Mouse (Mus musculus) cerebral cortex, adult 2 months (tissue): ENCODE measurements around the gene Fank1.

Source experiments
- WGBS: fragments of 180-500 bp; shearing (Covaris S2); methylation state at CpG from one replicate; pipeline ENCODE4 v1.1.7; 2018; 5-methylcytosine and 5-hydroxymethylcytosine counted together

The Fank1 gene

GRCm38 (mm10) chr7:133776626-133776996, at the start of gene Fank1:
Fank1 (plus strand) TSS chr7:133776861.
- WGBS: under 1% methylated on average over 45 of the region's 45 CpGs

- 92% methylated on average over 6 of the region's 6 CpGs for WGBS
These were observed 49.6 kb upstream of the Fank1 start for GRCm38 (mm10) chr7:133727027-133727426.

GRCm38 (mm10) chr7:133729351-133729750, 47.3 kb upstream of the Fank1 start:
- 84% methylated on average over 5 of the region's 5 CpGs for WGBS

- 77% methylated on average over 11 of the region's 11 CpGs for WGBS
These were observed 46.1 kb upstream of the Fank1 start for GRCm38 (mm10) chr7:133730324-133731191.

- WGBS: 52% methylated on average over 4 of the region's 4 CpGs
These were observed 44.6 kb upstream of the Fank1 start for GRCm38 (mm10) chr7:133731971-133732645.

- 77% methylated on average over 7 of the region's 7 CpGs for WGBS
These were observed 36.1 kb upstream of the Fank1 start for GRCm38 (mm10) chr7:133740558-133740957.

GRCm38 (mm10) chr7:133742530-133743325, 33.9 kb upstream of the Fank1 start:
- 74% methylated on average over 12 of the region's 12 CpGs for WGBS

- WGBS: 49% methylated on average over 4 of the region's 4 CpGs
These were observed 33.0 kb upstream of the Fank1 start for GRCm38 (mm10) chr7:133743611-133744010.

- WGBS: 42% methylated on average over 1 of the region's 1 CpGs
These were observed 32.5 kb upstream of the Fank1 start for GRCm38 (mm10) chr7:133744209-133744608.

GRCm38 (mm10) chr7:133744701-133745100, 32.0 kb upstream of the Fank1 start:
- WGBS: 11% methylated on average over 4 of the region's 4 CpGs

GRCm38 (mm10) chr7:133747372-133747771, 29.3 kb upstream of the Fank1 start:
- 88% methylated on average over 8 of the region's 8 CpGs for WGBS

- WGBS: 51% methylated on average over 14 of the region's 14 CpGs
These were observed 27.9 kb upstream of the Fank1 start for GRCm38 (mm10) chr7:133748753-133749152.

- WGBS: 72% methylated on average over 5 of the region's 5 CpGs
These were observed 26.0 kb upstream of the Fank1 start for GRCm38 (mm10) chr7:133750666-133751065.

GRCm38 (mm10) chr7:133751163-133751562, 25.5 kb upstream of the Fank1 start:
- WGBS: 75% methylated on average over 5 of the region's 5 CpGs

GRCm38 (mm10) chr7:133757961-133758455, 18.7 kb upstream of the Fank1 start:
- WGBS: 67% methylated on average over 5 of the region's 5 CpGs

GRCm38 (mm10) chr7:133758716-133759115, 17.9 kb upstream of the Fank1 start:
- 96% methylated on average over 5 of the region's 5 CpGs for WGBS

GRCm38 (mm10) chr7:133759611-133760353, 16.9 kb upstream of the Fank1 start:
- WGBS: 49% methylated on average over 27 of the region's 27 CpGs

- WGBS: 87% methylated on average over 6 of the region's 6 CpGs
These were observed 14.0 kb upstream of the Fank1 start for GRCm38 (mm10) chr7:133762696-133763095.

- WGBS: 89% methylated on average over 2 of the region's 2 CpGs
These were observed 12.2 kb upstream of the Fank1 start for GRCm38 (mm10) chr7:133764425-133764824.

GRCm38 (mm10) chr7:133765240-133765848, 11.3 kb upstream of the Fank1 start:
- 56% methylated on average over 10 of the region's 10 CpGs for WGBS

- 47% methylated on average over 13 of the region's 13 CpGs for WGBS
These were observed 10.8 kb upstream of the Fank1 start for GRCm38 (mm10) chr7:133765849-133766243.
